Mouse (Mus musculus) intestine, embryonic 16.5 days (tissue): ENCODE results near the gene Cdon. TPM values are rescaled to one million over a fixed set of nuclear protein-coding genes. Genes with fewer than 3 reads are reported as not detected.

Source experiments
- ATAC-seq: fragments of 200-750 bp; cut with Nextera tagmentation; 2 replicates; pipeline ENCODE4 v1.8.0; 2017; ENCODE audit warnings: moderate TSS enrichment, moderate library complexity
- H3K27ac ChIP-seq: fragments of 300-500 bp; sonication (generic); 2 replicates; pipeline ENCODE4 v1.5.1; 2014; ENCODE audit warnings: mild to moderate bottlenecking, low read length
- H3K27me3 ChIP-seq: fragments of 300-500 bp; sonication (generic); replicated peaks from 2 replicates; pipeline ENCODE4 v1.6.1; 2014; ENCODE audit warnings: low read length, control low read depth, mixed read lengths; ENCODE audit not compliant: control insufficient read depth, insufficient read depth
- H3K36me3 ChIP-seq: fragments of 300-500 bp; sonication (generic); 2 replicates; pipeline ENCODE4 v1.6.1; 2014; ENCODE audit warnings: low read length, control low read depth; ENCODE audit not compliant: control insufficient read depth, insufficient read depth
- H3K4me1 ChIP-seq: fragments of 300-500 bp; sonication (generic); 2 replicates; pipeline ENCODE4 v1.6.1; 2014; ENCODE audit warnings: low read length, control low read depth, mixed read lengths; ENCODE audit not compliant: control insufficient read depth, insufficient read depth
- H3K4me2 ChIP-seq: fragments of 300-500 bp; sonication (generic); 2 replicates; pipeline ENCODE4 v1.6.1; 2014; ENCODE audit warnings: low read depth, low read length, control low read depth
- H3K4me3 ChIP-seq: fragments of 300-500 bp; sonication (generic); 2 replicates; pipeline ENCODE4 v1.5.1; 2014; ENCODE audit warnings: mild to moderate bottlenecking, low read length
- H3K9ac ChIP-seq: fragments of 300-500 bp; sonication (generic); 2 replicates; pipeline ENCODE4 v1.6.1; 2014; ENCODE audit warnings: low read depth, low read length
- H3K9me3 ChIP-seq: fragments of 300-500 bp; sonication (generic); 2 replicates; pipeline ENCODE4 v1.6.1; 2016; ENCODE audit warnings: low read length, control low read depth; ENCODE audit not compliant: control insufficient read depth
- WGBS: fragments of 180-500 bp; shearing (Covaris S2); extraction: QIAGEN DNeasy Blood & Tissue Kit; methylation state at CpG from one replicate; pipeline ENCODE4 v1.1.7; 2014; 5-methylcytosine and 5-hydroxymethylcytosine counted together
- polyA plus RNA-seq: library from polyadenylated mRNA; unstranded; fragments of >200 nt; fragmentation: Nextera tagmentation; extraction: Ambion mirVana; gene quantifications from 2 replicates; pipeline ENCODE4 v1.2.1, GENCODE M21; 2015

The Cdon gene
- polyA plus RNA-seq, 1 experiment from 2014 or later, result 4.7 TPM

DNA sequence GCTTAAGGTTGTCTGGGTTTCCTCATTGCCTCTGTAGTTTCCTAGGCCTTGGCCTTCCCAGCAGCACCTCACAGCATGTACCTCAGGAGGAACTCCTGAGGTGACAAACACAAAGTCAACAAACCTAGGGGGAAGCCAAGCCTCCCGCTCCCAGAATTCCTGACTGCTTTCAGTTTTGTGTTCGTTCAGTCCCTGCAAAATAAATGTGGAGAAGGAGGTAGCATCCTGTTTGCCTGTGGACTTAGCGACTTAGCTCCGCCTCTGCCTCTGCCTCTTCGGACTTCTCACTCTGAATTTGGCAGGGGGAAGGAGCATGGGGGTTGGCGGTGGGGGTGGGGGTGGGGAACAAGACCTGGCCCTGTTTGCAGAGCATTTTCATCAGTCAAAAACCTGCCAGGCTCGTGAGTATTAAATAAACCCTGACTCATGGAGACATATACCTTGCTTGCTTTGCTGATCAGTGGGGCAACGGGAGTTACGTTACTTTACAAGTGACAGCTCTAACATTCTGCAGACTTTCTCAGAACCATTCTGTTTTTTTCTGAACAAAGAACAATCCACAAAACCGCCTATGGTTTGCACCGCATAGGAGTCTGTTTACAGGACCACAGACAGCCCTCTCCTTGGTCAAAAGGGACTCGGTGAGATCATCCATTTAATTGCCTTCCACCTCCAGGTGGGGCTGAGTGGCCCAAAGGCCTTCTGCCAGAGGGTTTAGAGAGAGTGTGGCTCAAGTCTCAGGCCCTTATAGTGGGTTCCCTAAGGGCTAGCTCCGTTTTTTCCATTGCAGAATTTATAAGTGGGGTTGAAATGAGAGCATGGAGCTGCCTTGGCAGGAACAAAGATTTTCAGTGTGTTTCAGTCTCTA, 15.7 kb upstream of the Cdon start:
- Histone ChIP-seq H3K9me3 (no peaks in the 10 kb centered on the region), H3K4me3 (peak overlapping the region; percentile 8), H3K27me3 (no peaks in the 10 kb centered on the region), H3K36me3 (no peaks in the 10 kb centered on the region), H3K4me2 (peak overlapping the region; percentile 32), H3K9ac (0 out of 2 replicates have a peak overlapping the region, but pooled peaks have one; percentile 2), H3K27ac (peak overlapping the region; percentile 60), H3K4me1 (peaks cover 18% of the 10 kb centered on the region; the same call in 1 of the 2 replicates)
- ATAC-seq, result peak; percentile 74
- WGBS, result 8% methylated on average over 13 of the region's 13 CpGs

DNA sequence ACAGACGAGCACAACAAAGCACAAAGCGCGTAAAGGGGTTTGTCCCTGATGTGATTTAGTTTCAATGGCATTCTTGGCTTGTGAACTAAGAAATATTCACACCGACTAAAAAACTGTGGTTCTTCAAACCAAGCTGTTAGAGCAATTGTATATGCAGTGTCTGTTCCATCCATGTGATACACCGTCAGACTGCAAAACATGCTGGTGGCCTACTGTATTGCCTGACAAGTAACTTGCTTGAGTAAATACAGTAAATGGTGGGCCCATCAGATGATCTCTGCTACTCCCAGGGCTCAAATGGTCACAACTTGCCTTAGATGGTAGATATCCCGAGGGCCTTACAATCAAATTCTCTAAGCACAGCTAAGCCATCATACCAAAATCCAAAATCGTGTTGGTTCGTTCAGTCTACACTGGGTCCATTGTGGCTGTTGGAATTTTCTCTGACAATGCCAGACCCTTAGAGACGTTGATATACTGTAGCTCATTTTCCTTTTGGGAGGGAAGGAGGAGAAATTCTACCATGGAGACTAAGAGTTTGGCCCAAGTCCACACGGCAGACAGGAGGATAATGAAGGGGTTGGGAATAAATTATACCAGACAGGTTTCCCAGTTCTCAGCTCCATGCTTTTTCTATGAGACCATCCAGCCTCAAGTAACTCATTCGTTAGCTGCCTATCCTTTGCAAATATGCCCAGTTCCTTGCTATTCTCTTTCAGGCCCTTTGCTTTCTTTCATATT, 9.5 kb upstream of the Cdon start:
- Histone ChIP-seq H3K27ac (no peak overlapping the region), H3K4me1 (peaks cover 6% of the 10 kb centered on the region), H3K36me3 (no peaks in the 10 kb centered on the region), H3K9me3 (no peaks in the 10 kb centered on the region), H3K27me3 (no peaks in the 10 kb centered on the region), H3K4me2 (no peak overlapping the region), H3K4me3 (no peak overlapping the region), H3K9ac (no peak overlapping the region)
- WGBS, result 80% methylated on average over 11 of the region's 11 CpGs
- no peak for ATAC-seq

DNA sequence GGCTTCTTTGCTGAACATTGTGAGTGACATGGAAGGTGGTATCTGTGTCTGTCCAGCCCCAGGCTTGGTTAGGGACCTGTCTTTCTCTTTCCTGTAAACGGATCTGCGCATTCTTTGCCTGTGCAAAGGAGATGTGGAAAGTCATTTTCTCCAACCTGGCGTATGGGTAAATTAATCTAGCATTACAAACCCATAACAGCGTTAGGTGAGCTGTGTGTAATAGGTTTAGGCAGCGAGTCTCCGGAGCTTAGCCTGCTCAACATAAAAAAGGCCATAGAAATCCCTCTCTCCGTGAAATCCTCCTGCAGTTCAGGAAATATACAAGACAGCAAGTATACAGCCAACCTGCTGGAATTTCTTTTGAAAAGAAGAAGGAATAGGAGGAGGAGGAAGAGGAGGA, 9.0 kb upstream of the Cdon start:
- Histone ChIP-seq H3K4me1 (peaks cover 6% of the 10 kb centered on the region), H3K4me3 (no peak overlapping the region), H3K36me3 (no peaks in the 10 kb centered on the region), H3K27ac (no peak overlapping the region), H3K27me3 (no peaks in the 10 kb centered on the region), H3K9ac (no peak overlapping the region), H3K9me3 (no peaks in the 10 kb centered on the region), H3K4me2 (no peak overlapping the region)
- no peak for ATAC-seq
- 72% methylated on average over 7 of the region's 7 CpGs for WGBS

DNA sequence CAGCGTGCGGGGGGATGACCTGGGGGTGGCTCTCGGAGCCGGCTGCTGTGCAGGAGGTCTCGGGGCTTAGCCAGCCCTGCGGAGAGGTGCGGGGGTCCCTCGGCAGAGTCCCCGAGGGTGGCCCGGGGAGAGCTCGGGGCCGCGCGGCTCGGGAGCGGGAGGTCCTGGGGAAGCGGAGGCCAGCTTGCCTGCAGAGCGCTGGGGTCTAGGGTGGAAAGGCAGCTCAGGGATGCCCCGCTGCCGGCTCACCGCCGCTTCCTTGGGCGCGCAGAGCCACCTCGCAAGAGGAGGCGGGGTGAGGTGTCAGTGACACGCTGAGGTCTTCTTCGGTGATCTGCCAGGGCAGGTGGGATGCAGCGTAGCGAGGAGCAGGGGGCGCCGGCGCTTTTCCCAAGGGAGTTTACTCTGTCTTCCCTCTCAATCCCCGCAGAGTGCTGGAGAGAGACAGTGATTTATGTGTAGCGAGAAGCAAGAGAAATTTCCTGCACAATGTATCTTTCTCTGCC, 855 bp downstream of the Cdon start:
- under 1% methylated on average over 35 of the region's 35 CpGs for WGBS
- Histone ChIP-seq H3K9me3 (no peaks in the 10 kb centered on the region), H3K4me1 (peaks cover 10% of the 10 kb centered on the region), H3K36me3 (no peaks in the 10 kb centered on the region), H3K9ac (peak overlapping the region; percentile 92), H3K27me3 (no peaks in the 10 kb centered on the region), H3K4me3 (peak overlapping the region; percentile 84), H3K27ac (peak overlapping the region; percentile 95), H3K4me2 (peak overlapping the region; percentile 76)
- ATAC-seq, result no peak; the same call in 1 of the 2 replicates

DNA sequence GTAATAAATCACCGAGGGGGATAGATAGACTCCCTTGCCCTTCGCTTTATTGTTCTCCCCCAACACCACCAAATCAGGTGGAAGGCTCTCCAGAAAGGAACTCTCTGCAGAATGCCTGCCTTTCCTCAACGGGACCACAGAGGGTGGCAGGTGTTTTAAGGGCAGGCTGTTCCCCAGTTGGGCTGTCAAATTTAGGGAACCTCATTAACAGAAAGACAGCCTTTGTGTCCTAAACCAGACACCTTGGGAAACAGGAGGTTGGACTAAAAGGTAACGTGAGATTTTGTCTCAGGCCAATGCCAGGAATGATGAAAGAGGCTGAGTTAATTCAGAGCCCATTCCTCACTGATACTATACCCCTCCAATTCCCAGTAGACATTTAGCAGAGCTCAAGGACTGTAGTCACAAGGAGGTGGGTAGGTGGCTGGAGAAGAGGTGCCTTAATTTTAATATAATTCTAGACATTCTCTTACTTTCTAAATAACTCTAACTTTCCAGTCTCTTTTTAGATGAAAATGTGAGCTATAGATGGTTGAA, 1.5 kb downstream of the Cdon start:
- H3K36me3 ChIP-seq, result no peaks in the 10 kb centered on the region
- peak overlapping the region; percentile 84 for H3K4me3 ChIP-seq
- no peaks in the 10 kb centered on the region for H3K9me3 ChIP-seq
- H3K4me2 ChIP-seq, result peak overlapping the region; percentile 76
- H3K27ac ChIP-seq, result peak overlapping the region; percentile 20
- H3K4me1 ChIP-seq, result peaks cover 10% of the 10 kb centered on the region
- H3K27me3 ChIP-seq, result no peaks in the 10 kb centered on the region
- no peak for ATAC-seq
- peak overlapping the region; percentile 92 for H3K9ac ChIP-seq
- 5% methylated on average over 4 of the region's 4 CpGs for WGBS

DNA sequence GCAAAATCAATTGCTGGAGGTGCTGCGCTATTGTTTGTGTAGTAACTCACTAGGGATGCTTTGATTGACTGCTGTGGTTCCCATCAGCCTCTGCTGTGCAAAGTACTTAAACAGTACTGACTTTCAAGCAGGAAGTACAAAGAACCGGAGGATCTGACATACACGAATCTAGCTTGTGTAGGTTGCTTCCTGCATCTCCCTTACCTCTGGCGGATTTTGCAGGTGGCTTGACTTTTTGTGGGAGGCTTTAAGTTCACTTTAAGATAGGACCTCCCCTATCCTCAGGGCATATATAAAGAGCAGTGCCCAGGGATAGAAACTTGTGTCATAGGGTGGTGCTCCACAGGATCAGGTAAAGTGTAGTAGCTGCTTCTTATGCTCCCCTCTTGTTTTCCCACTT, 2.3 kb downstream of the Cdon start:
- Histone ChIP-seq H3K27ac (no peak overlapping the region), H3K36me3 (no peaks in the 10 kb centered on the region), H3K4me3 (peak overlapping the region; percentile 25), H3K4me1 (peaks cover 12% of the 10 kb centered on the region), H3K9me3 (no peaks in the 10 kb centered on the region), H3K9ac (peak overlapping the region; percentile 53), H3K27me3 (no peaks in the 10 kb centered on the region), H3K4me2 (peak overlapping the region; percentile 45)
- WGBS, result 33% methylated on average over 4 of the region's 4 CpGs
- no peak for ATAC-seq

DNA sequence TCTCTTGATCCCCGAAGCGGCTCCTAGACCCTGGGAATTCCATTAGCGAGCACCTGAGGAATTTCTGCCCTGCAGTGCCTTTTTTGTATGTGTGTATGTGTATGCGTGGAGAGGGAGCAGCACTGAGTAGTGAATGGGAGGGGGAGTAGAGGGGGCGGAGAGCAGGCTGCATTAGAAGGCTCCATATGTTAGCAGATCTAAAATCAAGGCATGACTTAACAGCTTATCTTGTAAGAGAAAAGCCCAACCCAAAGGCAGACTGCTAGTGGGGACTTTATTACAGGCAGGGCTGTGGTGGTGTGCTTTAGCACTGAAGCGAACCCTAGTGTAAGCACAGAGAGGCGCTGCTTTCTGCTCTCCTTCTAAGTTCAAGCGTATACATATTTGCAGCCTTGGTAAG, 3.7 kb downstream of the Cdon start:
- no peaks in the 10 kb centered on the region for H3K27me3 ChIP-seq
- H3K27ac ChIP-seq, result peak overlapping the region; percentile 59
- H3K9ac ChIP-seq, result peak overlapping the region; percentile 36
- H3K4me2 ChIP-seq, result peak overlapping the region; percentile 51
- peak; percentile 26; the same call in 1 of the 2 replicates for ATAC-seq
- WGBS, result 13% methylated on average over 8 of the region's 8 CpGs
- peak overlapping the region; percentile 34 for H3K4me3 ChIP-seq
- peaks cover 12% of the 10 kb centered on the region for H3K4me1 ChIP-seq
- no peaks in the 10 kb centered on the region for H3K9me3 ChIP-seq
- no peaks in the 10 kb centered on the region for H3K36me3 ChIP-seq

DNA sequence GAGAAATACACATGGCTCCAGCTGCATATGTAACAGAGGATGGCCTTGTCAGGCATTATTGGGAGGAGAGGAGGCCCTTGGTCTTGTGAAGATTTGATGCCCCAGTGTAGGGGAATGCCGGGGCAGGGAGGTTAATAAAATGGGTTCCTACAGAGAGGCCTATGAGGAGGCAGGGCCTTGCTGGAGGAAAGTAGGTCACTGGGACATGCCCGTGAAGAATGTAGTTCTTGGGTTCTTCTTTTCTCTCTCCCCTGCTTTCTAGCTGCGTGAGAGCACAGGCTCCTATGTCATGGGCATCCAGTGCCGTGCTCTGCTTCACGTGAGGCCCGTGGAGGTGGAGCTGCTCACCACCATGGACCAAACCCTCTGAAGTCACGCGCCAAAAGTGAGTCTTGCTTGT, 9.5 kb downstream of the Cdon start:
- H3K27ac ChIP-seq, result no peak overlapping the region
- no peaks in the 10 kb centered on the region for H3K27me3 ChIP-seq
- no peak overlapping the region for H3K9ac ChIP-seq
- no peaks in the 10 kb centered on the region for H3K36me3 ChIP-seq
- 85% methylated on average over 8 of the region's 8 CpGs for WGBS
- ATAC-seq, result no peak
- peaks cover 7% of the 10 kb centered on the region; the same call in 1 of the 2 replicates for H3K4me1 ChIP-seq
- no peak overlapping the region for H3K4me3 ChIP-seq
- H3K4me2 ChIP-seq, result no peak overlapping the region
- H3K9me3 ChIP-seq, result no peaks in the 10 kb centered on the region

DNA sequence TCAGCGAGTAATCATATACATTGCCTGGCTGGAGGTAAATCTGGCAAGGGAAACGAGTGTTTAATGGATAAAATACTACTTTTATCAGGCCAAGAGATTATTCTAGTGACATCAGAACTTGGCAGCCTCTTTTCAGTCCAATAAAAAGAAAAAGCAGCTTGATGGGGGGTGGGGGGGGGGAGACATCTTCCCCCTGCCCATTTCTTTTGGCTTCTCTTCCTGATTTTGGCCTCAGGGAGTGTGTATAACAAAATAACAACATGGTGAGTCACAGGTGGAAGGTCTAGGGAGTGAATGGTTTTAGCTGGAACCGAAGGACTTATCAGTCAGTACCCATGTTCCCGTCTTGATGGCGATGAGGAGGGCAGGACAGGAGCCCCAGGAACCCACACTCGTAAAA, 10.5 kb downstream of the Cdon start:
- WGBS, result 70% methylated on average over 6 of the region's 6 CpGs
- no peak for ATAC-seq

More for the DNA sequence above, 10.5 kb downstream of the Cdon start:
- Histone ChIP-seq H3K36me3 (no peaks in the 10 kb centered on the region), H3K4me2 (no peak overlapping the region), H3K27ac (no peak overlapping the region), H3K9me3 (no peaks in the 10 kb centered on the region), H3K9ac (no peak overlapping the region), H3K27me3 (no peaks in the 10 kb centered on the region), H3K4me1 (peaks cover 7% of the 10 kb centered on the region; the same call in 1 of the 2 replicates), H3K4me3 (no peak overlapping the region)
